Mouse (Mus musculus): ENCODE results near the gene Scly. TPM values are rescaled to one million over a fixed set of nuclear protein-coding genes. Genes with fewer than 3 reads are reported as not detected.

Gene Scly
- total and polyA plus RNA-seq, 2 experiments from 2014 or later: 9.6 to 14.0 TPM

- 90% methylated on average over 4 of the region's 4 CpGs for WGBS
- DNase-seq (ENCODE audit: low spot score): no peak
- no peaks in the 10 kb centered on the region for H3K27me3 ChIP-seq (ENCODE audit: control insufficient read depth, insufficient read depth, low read length)
- no peak for ATAC-seq (ENCODE audit: insufficient read depth, low read depth)
- no peaks in the 10 kb centered on the region for H3K9me3 ChIP-seq (replicated peaks; ENCODE audit: control insufficient read depth, low read length)
- TF ChIP-seq CTCF (IDR thresholded peaks at IDR 0.05; ENCODE audit: low read depth) (no peak), EP300 (IDR thresholded peaks at IDR 0.05; ENCODE audit: low read depth) (no peak)
- H3K27ac ChIP-seq (ENCODE audit: low read depth): no peak overlapping the region
- no peaks in the 10 kb centered on the region for H3K4me1 ChIP-seq (ENCODE audit: control insufficient read depth, insufficient read depth)
- H3K9ac ChIP-seq (replicated peaks; ENCODE audit: low read depth, low read length): no peak overlapping the region
- peaks cover 53% of the 10 kb centered on the region for H3K36me3 ChIP-seq (replicated peaks; ENCODE audit: control insufficient read depth, insufficient read depth, low read length)
- no peak overlapping the region for H3K4me2 ChIP-seq (ENCODE audit: low read depth, low read length)
- no peak overlapping the region for H3K4me3 ChIP-seq (ENCODE audit: low read depth, low read length)
These were observed 21.6 kb upstream of the Scly start for GRCm38 (mm10) chr1:91276581-91276980.

GRCm38 (mm10) chr1:91277480-91277879 lies 20.7 kb upstream of the Scly start:
- no peak overlapping the region for H3K9ac ChIP-seq (replicated peaks; ENCODE audit: low read depth, low read length)

DNA sequence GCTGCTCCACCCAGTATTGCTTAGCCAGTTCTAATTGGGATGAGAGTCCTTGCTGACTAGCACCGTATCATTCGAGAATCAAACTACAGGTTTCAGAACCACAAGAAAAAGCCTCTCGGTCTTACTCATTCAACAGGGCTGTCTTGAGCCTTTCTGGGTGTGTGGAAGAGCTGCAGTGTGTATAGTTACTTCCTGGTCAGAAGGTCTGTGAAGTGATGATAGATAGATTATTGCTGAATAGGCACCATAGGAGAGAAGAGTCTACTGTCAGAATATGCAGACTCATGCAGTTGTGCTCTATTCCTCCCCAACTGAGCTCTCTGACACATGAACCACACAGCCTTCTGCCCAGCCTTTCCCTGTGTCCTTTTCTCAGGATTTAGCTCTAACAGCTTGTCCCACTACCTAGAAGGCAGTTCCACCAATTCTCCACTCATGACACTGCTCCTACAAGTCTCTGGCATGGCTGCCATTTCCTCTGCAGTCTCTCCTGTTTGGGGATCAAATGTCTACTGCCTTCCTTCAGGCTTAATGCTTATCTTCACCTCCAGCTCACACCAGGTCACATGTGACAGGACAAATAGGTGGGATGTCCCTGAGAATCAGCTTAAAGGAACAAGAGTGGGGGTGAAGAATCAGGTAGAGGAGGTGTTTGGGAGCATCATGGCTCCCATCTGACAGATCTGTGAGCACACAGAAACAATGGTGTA lies 19.6 kb upstream of the Scly start:
- Histone ChIP-seq H3K9me3 (replicated peaks; ENCODE audit: control insufficient read depth, low read length) (no peaks in the 10 kb centered on the region), H3K4me2 (ENCODE audit: low read depth, low read length) (no peak overlapping the region), H3K27me3 (ENCODE audit: control insufficient read depth, insufficient read depth, low read length) (no peaks in the 10 kb centered on the region), H3K27ac (ENCODE audit: low read depth) (no peak overlapping the region), H3K4me1 (ENCODE audit: control insufficient read depth, insufficient read depth) (no peaks in the 10 kb centered on the region), H3K4me3 (ENCODE audit: low read depth, low read length) (no peak overlapping the region), H3K9ac (replicated peaks; ENCODE audit: low read depth, low read length) (no peak overlapping the region), H3K36me3 (replicated peaks; ENCODE audit: control insufficient read depth, insufficient read depth, low read length) (peaks cover 59% of the 10 kb centered on the region)
- 94% methylated on average over 3 of the region's 3 CpGs for WGBS
- ATAC-seq (ENCODE audit: insufficient read depth, low read depth): no peak
- no peak for DNase-seq (ENCODE audit: low spot score)
- TF ChIP-seq EP300 (IDR thresholded peaks at IDR 0.05; ENCODE audit: low read depth) (no peak), CTCF (IDR thresholded peaks at IDR 0.05; ENCODE audit: low read depth) (no peak)

More at GRCm38 (mm10) chr1:91277480-91277879, 20.7 kb upstream of the Scly start:
- Histone ChIP-seq H3K27ac (ENCODE audit: low read depth) (no peak overlapping the region), H3K27me3 (ENCODE audit: control insufficient read depth, insufficient read depth, low read length) (no peaks in the 10 kb centered on the region), H3K4me3 (ENCODE audit: low read depth, low read length) (no peak overlapping the region), H3K36me3 (replicated peaks; ENCODE audit: control insufficient read depth, insufficient read depth, low read length) (peaks cover 53% of the 10 kb centered on the region), H3K9me3 (replicated peaks; ENCODE audit: control insufficient read depth, low read length) (no peaks in the 10 kb centered on the region), H3K4me1 (ENCODE audit: control insufficient read depth, insufficient read depth) (no peaks in the 10 kb centered on the region), H3K4me2 (ENCODE audit: low read depth, low read length) (no peak overlapping the region)
- ATAC-seq (ENCODE audit: insufficient read depth, low read depth) (no peak), DNase-seq (ENCODE audit: low spot score) (no peak)
- 80% methylated on average over 2 of the region's 2 CpGs for WGBS
- TF ChIP-seq CTCF (IDR thresholded peaks at IDR 0.05; ENCODE audit: low read depth) (no peak), EP300 (IDR thresholded peaks at IDR 0.05; ENCODE audit: low read depth) (no peak)

- H3K4me1 ChIP-seq (ENCODE audit: control insufficient read depth, insufficient read depth): no peaks in the 10 kb centered on the region
- no peak overlapping the region for H3K9ac ChIP-seq (replicated peaks; ENCODE audit: low read depth, low read length)
- no peak for TF ChIP-seq EP300 (IDR thresholded peaks at IDR 0.05; ENCODE audit: low read depth)
- no peak for TF ChIP-seq CTCF (IDR thresholded peaks at IDR 0.05; ENCODE audit: low read depth)
- no peak overlapping the region for H3K4me2 ChIP-seq (ENCODE audit: low read depth, low read length)
- ATAC-seq (ENCODE audit: insufficient read depth, low read depth) (no peak), DNase-seq (ENCODE audit: low spot score) (no peak)
- no peak overlapping the region for H3K27ac ChIP-seq (ENCODE audit: low read depth)
- no peak overlapping the region for H3K4me3 ChIP-seq (ENCODE audit: low read depth, low read length)
- WGBS: 62% methylated on average over 1 of the region's 1 CpGs
- peaks cover 62% of the 10 kb centered on the region for H3K36me3 ChIP-seq (replicated peaks; ENCODE audit: control insufficient read depth, insufficient read depth, low read length)
- H3K27me3 ChIP-seq (ENCODE audit: control insufficient read depth, insufficient read depth, low read length): no peaks in the 10 kb centered on the region
- H3K9me3 ChIP-seq (replicated peaks; ENCODE audit: control insufficient read depth, low read length): no peaks in the 10 kb centered on the region
These were observed 19.0 kb upstream of the Scly start for GRCm38 (mm10) chr1:91279126-91279525.

GRCm38 (mm10) chr1:91282582-91282981 lies 15.6 kb upstream of the Scly start:
- H3K4me1 ChIP-seq (ENCODE audit: control insufficient read depth, insufficient read depth): no peaks in the 10 kb centered on the region
- H3K9ac ChIP-seq (replicated peaks; ENCODE audit: low read depth, low read length): no peak overlapping the region
- H3K4me2 ChIP-seq (ENCODE audit: low read depth, low read length): no peak overlapping the region
- no peaks in the 10 kb centered on the region for H3K9me3 ChIP-seq (replicated peaks; ENCODE audit: control insufficient read depth, low read length)
- H3K27ac ChIP-seq (ENCODE audit: low read depth): no peak overlapping the region
- peaks cover 71% of the 10 kb centered on the region for H3K36me3 ChIP-seq (replicated peaks; ENCODE audit: control insufficient read depth, insufficient read depth, low read length)
- no peak overlapping the region for H3K4me3 ChIP-seq (ENCODE audit: low read depth, low read length)
- H3K27me3 ChIP-seq (ENCODE audit: control insufficient read depth, insufficient read depth, low read length): no peaks in the 10 kb centered on the region
- no peak for DNase-seq (ENCODE audit: low spot score)
- TF ChIP-seq CTCF (IDR thresholded peaks at IDR 0.05; ENCODE audit: low read depth): no peak
- TF ChIP-seq EP300 (IDR thresholded peaks at IDR 0.05; ENCODE audit: low read depth): no peak
- WGBS: 93% methylated on average over 1 of the region's 1 CpGs
- no peak for ATAC-seq (ENCODE audit: insufficient read depth, low read depth)

- ATAC-seq (ENCODE audit: insufficient read depth, low read depth) (no peak), DNase-seq (ENCODE audit: low spot score) (no peak)
- no peaks in the 10 kb centered on the region for H3K4me1 ChIP-seq (ENCODE audit: control insufficient read depth, insufficient read depth)
- no peaks in the 10 kb centered on the region for H3K27me3 ChIP-seq (ENCODE audit: control insufficient read depth, insufficient read depth, low read length)
- H3K9ac ChIP-seq (replicated peaks; ENCODE audit: low read depth, low read length): no peak overlapping the region
- H3K9me3 ChIP-seq (replicated peaks; ENCODE audit: control insufficient read depth, low read length): no peaks in the 10 kb centered on the region
- H3K27ac ChIP-seq (ENCODE audit: low read depth): no peak overlapping the region
- no peak overlapping the region for H3K4me2 ChIP-seq (ENCODE audit: low read depth, low read length)
- no peak overlapping the region for H3K4me3 ChIP-seq (ENCODE audit: low read depth, low read length)
- H3K36me3 ChIP-seq (replicated peaks; ENCODE audit: control insufficient read depth, insufficient read depth, low read length): peaks cover 53% of the 10 kb centered on the region
- 89% methylated on average over 1 of the region's 1 CpGs for WGBS
- no peak for TF ChIP-seq CTCF (IDR thresholded peaks at IDR 0.05; ENCODE audit: low read depth)
These were observed 8.8 kb upstream of the Scly start for GRCm38 (mm10) chr1:91289375-91289774.

Measured in heart, postnatal 0 days (tissue).